Mouse (Mus musculus) yolk sac, embryonic 10.5 days (tissue): ENCODE data around the gene Khdrbs1.

ENCODE experiments used
- DNase-seq: peaks from one replicate; pipeline ENCODE4 v3.0.0-alpha.2; 2017; ENCODE audit warnings: low spot score

Gene Khdrbs1

GRCm38 (mm10) chr4:129672083-129672877, 69.8 kb downstream of the Khdrbs1 start, which contains the start of gene Kpna6:
TSS of gene Kpna6 (minus strand) at chr4:129672767.
- peak; percentile 93 for DNase-seq

GRCm38 (mm10) chr4:129671491-129672082, 70.5 kb downstream of the Khdrbs1 start:
- peak; percentile 47 for DNase-seq

- no peak for DNase-seq
Measured at GRCm38 (mm10) chr4:129662255-129662813, 79.8 kb downstream of the Khdrbs1 start.

- DNase-seq, result no peak
Measured at GRCm38 (mm10) chr4:129661584-129661983, 80.5 kb downstream of the Khdrbs1 start.

- DNase-seq, result no peak
Measured at GRCm38 (mm10) chr4:129654770-129655169, 87.3 kb downstream of the Khdrbs1 start.
